Mouse (Mus musculus): ENCODE measurements at regions not wholly inside any gene's neighbourhood (a gene's known extent, or its start where the extent isn't known, plus 50 kb on each side); places are given as distances from the start of the nearest gene placed in this dataset.

- H3K9me3 ChIP-seq (replicated peaks; ENCODE audit: low read length): no peaks in the 10 kb centered on the region
- H3K4me2 ChIP-seq (ENCODE audit: low read length): no peak overlapping the region
- H3K4me1 ChIP-seq (replicated peaks; ENCODE audit: insufficient read depth, low read length): no peaks in the 10 kb centered on the region
- no peaks in the 10 kb centered on the region for H3K27me3 ChIP-seq (ENCODE audit: insufficient read depth, low read length)
- no peak overlapping the region for H3K27ac ChIP-seq
- no peak for TF ChIP-seq CTCF (IDR thresholded peaks at IDR 0.05; ENCODE audit: low read depth)
- no peak for DNase-seq (ENCODE audit: low spot score)
- no peaks in the 10 kb centered on the region for H3K36me3 ChIP-seq (ENCODE audit: insufficient read depth, low read length)
- no peak for ATAC-seq (replicated peaks; ENCODE audit: low FRiP score, low read depth)
- no peak overlapping the region for H3K4me3 ChIP-seq (replicated peaks; ENCODE audit: low read depth, low read length)
- WGBS: 74% methylated on average over 4 of the region's 4 CpGs
- no peak overlapping the region for H3K9ac ChIP-seq (ENCODE audit: low read depth, low read length)
Measured at GRCm38 (mm10) chr5:90042781-90043180, 159.6 kb upstream of the Adamts3 start.

GRCm38 (mm10) chr5:90033103-90033502 lies 150.0 kb upstream of the Adamts3 start:
- TF ChIP-seq CTCF (IDR thresholded peaks at IDR 0.05; ENCODE audit: low read depth): peak; percentile 47; the same call in 1 of the 2 replicates
- WGBS: 7% methylated on average over 5 of the region's 5 CpGs
- no peaks in the 10 kb centered on the region for H3K27me3 ChIP-seq (ENCODE audit: insufficient read depth, low read length)
- H3K4me3 ChIP-seq (replicated peaks; ENCODE audit: low read depth, low read length): no peak overlapping the region
- 0 out of 2 replicates have a peak, but pooled peaks cover 5% of the 10 kb centered on the region for H3K4me1 ChIP-seq (replicated peaks; ENCODE audit: insufficient read depth, low read length)
- DNase-seq (ENCODE audit: low spot score) (peak; percentile 88), ATAC-seq (replicated peaks; ENCODE audit: low FRiP score, low read depth) (peak; percentile 85)
- no peak overlapping the region for H3K9ac ChIP-seq (ENCODE audit: low read depth, low read length)
- H3K36me3 ChIP-seq (ENCODE audit: insufficient read depth, low read length): no peaks in the 10 kb centered on the region
- H3K4me2 ChIP-seq (ENCODE audit: low read length): no peak overlapping the region
- H3K9me3 ChIP-seq (replicated peaks; ENCODE audit: low read length): no peaks in the 10 kb centered on the region
- no peak overlapping the region for H3K27ac ChIP-seq

- DNase-seq (ENCODE audit: low spot score): no peak
- H3K4me3 ChIP-seq (replicated peaks; ENCODE audit: low read depth, low read length): no peak overlapping the region
- no peak overlapping the region for H3K27ac ChIP-seq
- ATAC-seq (replicated peaks; ENCODE audit: low FRiP score, low read depth): no peak
- no peaks in the 10 kb centered on the region for H3K36me3 ChIP-seq (ENCODE audit: insufficient read depth, low read length)
- 41% methylated on average over 2 of the region's 2 CpGs for WGBS
- no peak for TF ChIP-seq CTCF (IDR thresholded peaks at IDR 0.05; ENCODE audit: low read depth)
- no peaks in the 10 kb centered on the region for H3K9me3 ChIP-seq (replicated peaks; ENCODE audit: low read length)
- H3K4me1 ChIP-seq (replicated peaks; ENCODE audit: insufficient read depth, low read length): 0 out of 2 replicates have a peak, but pooled peaks cover 5% of the 10 kb centered on the region
- no peak overlapping the region for H3K4me2 ChIP-seq (ENCODE audit: low read length)
- H3K9ac ChIP-seq (ENCODE audit: low read depth, low read length): no peak overlapping the region
- H3K27me3 ChIP-seq (ENCODE audit: insufficient read depth, low read length): no peaks in the 10 kb centered on the region
Measured at GRCm38 (mm10) chr5:90030737-90031136, 147.6 kb upstream of the Adamts3 start.

- peak; percentile 70 for DNase-seq (ENCODE audit: low spot score)
- Histone ChIP-seq H3K4me1 (replicated peaks; ENCODE audit: insufficient read depth, low read length) (0 out of 2 replicates have a peak, but pooled peaks cover 5% of the 10 kb centered on the region), H3K9me3 (replicated peaks; ENCODE audit: low read length) (no peaks in the 10 kb centered on the region), H3K4me2 (ENCODE audit: low read length) (no peak overlapping the region), H3K9ac (ENCODE audit: low read depth, low read length) (no peak overlapping the region), H3K27me3 (ENCODE audit: insufficient read depth, low read length) (no peaks in the 10 kb centered on the region), H3K27ac (no peak overlapping the region), H3K4me3 (replicated peaks; ENCODE audit: low read depth, low read length) (no peak overlapping the region), H3K36me3 (ENCODE audit: insufficient read depth, low read length) (no peaks in the 10 kb centered on the region)
- TF ChIP-seq CTCF (IDR thresholded peaks at IDR 0.05; ENCODE audit: low read depth): no peak
- ATAC-seq (replicated peaks; ENCODE audit: low FRiP score, low read depth): no peak; the same call in 1 of the 2 replicates
- WGBS: 6% methylated on average over 6 of the region's 6 CpGs
Measured at GRCm38 (mm10) chr5:90029751-90030150, 146.6 kb upstream of the Adamts3 start.

- ATAC-seq (replicated peaks; ENCODE audit: low FRiP score, low read depth) (no peak), DNase-seq (ENCODE audit: low spot score) (no peak)
- no peaks in the 10 kb centered on the region for H3K36me3 ChIP-seq (ENCODE audit: insufficient read depth, low read length)
- no peak overlapping the region for H3K4me3 ChIP-seq (replicated peaks; ENCODE audit: low read depth, low read length)
- no peak overlapping the region for H3K9ac ChIP-seq (ENCODE audit: low read depth, low read length)
- H3K27me3 ChIP-seq (ENCODE audit: insufficient read depth, low read length): no peaks in the 10 kb centered on the region
- no peak for TF ChIP-seq CTCF (IDR thresholded peaks at IDR 0.05; ENCODE audit: low read depth)
- 0 out of 2 replicates have a peak, but pooled peaks cover 5% of the 10 kb centered on the region for H3K4me1 ChIP-seq (replicated peaks; ENCODE audit: insufficient read depth, low read length)
- H3K4me2 ChIP-seq (ENCODE audit: low read length): no peak overlapping the region
- no peak overlapping the region for H3K27ac ChIP-seq
- H3K9me3 ChIP-seq (replicated peaks; ENCODE audit: low read length): no peaks in the 10 kb centered on the region
- WGBS: 41% methylated on average over 17 of the region's 17 CpGs
Measured at GRCm38 (mm10) chr5:90026835-90027753, 144.0 kb upstream of the Adamts3 start.

GRCm38 (mm10) chr5:90021447-90021846 lies 138.3 kb upstream of the Adamts3 start:
- H3K4me3 ChIP-seq (replicated peaks; ENCODE audit: low read depth, low read length): no peak overlapping the region
- H3K27me3 ChIP-seq (ENCODE audit: insufficient read depth, low read length): no peaks in the 10 kb centered on the region
- TF ChIP-seq CTCF (IDR thresholded peaks at IDR 0.05; ENCODE audit: low read depth): no peak
- 74% methylated on average over 1 of the region's 1 CpGs for WGBS
- H3K36me3 ChIP-seq (ENCODE audit: insufficient read depth, low read length): no peaks in the 10 kb centered on the region
- H3K9ac ChIP-seq (ENCODE audit: low read depth, low read length): no peak overlapping the region
- no peaks in the 10 kb centered on the region for H3K9me3 ChIP-seq (replicated peaks; ENCODE audit: low read length)
- H3K4me1 ChIP-seq (replicated peaks; ENCODE audit: insufficient read depth, low read length): no peaks in the 10 kb centered on the region
- no peak for ATAC-seq (replicated peaks; ENCODE audit: low FRiP score, low read depth)
- DNase-seq (ENCODE audit: low spot score): no peak
- H3K4me2 ChIP-seq (ENCODE audit: low read length): no peak overlapping the region
- H3K27ac ChIP-seq: no peak overlapping the region

Data from kidney, postnatal 0 days (tissue).